Mouse (Mus musculus): ENCODE results near the gene Cradd. TPM values are rescaled to one million over a fixed set of nuclear protein-coding genes. Genes with fewer than 3 reads are reported as not detected.

Gene Cradd
- total RNA-seq, 2 experiments from 2014 or later = 9.9 to 18.3 TPM

DNA sequence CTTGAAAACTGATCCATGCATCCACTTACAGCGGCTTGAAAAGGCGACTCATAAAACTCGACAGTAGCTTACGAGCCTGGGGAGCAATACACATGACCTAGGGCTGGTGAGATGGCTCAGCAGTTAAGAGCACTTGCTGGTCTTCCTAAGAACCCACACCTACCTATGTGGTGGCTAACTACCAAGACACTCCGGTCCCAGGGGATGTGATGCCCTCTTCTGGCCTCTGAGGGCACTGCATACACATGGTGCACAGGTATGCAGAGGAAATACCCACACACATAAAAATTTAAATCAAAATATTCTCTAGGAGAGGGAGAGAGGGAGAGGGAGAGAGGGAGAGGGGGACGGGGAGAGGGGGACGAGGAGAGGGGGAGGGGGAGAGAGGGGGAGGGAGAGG is 167.5 kb downstream of the Cradd start:
- no peak for DNase-seq

DNA sequence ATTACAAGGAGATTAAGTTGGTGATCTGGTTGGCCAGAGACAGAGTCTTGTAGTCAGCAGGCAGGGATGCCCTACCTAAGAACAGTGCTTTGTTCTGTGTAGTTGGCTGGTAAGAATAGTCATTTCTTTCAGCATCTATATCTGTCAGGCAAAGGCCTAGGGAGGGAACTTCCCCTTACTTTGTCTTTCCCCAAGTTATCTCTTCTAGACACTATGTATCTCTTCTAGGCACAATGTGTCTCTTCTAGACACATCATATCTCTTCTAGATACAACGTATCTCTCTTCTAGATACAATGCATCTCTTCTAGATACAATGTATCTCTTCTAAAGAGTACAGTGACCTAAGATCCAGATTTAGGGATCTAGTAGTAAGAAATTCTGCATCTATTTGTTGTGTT is 169.3 kb downstream of the Cradd start:
- no peak for DNase-seq

DNA sequence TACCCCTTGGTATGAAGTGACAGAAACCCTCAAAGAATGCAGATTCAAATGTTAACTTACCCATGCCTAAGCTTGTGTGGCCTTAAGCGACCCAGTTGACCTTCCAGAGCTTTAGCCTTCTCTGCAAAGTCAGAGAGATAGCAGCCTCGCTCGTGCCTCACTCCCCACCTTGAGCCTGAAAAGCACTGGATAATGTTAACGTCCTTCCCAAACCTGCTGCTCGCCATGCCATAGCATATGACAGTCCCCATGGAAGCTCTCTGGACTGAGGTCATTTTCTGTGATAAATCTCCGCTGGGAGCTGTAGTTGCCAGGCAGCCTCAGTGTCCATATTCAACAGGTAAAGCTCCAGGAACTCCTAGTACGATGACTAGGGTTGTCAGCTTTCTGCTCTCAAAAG is 170.7 kb downstream of the Cradd start:
- DNase-seq = no peak

DNA sequence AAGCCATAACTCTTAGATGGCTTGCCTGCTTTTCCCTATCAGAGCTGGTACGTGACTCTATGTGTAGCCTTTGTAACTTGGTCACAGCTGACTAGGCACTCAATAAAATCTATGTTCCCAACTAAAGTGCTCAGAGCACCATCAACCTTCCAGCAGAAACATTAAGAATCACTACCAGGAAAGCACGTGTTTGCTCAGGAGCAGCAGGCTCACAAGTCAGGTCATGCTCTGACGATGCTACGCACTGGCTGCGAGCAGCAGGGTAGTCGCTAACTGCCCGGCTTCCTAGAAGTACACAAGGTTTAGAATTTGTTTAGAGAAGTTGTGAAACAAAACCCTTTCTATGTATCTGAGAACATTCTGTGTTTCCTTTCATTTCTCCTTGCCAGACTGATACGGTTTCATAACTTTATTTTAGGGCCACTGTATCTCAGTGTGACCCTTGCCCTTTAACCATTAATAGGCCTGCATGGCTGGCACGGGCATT is 171.4 kb downstream of the Cradd start:
- no peak for DNase-seq

DNA sequence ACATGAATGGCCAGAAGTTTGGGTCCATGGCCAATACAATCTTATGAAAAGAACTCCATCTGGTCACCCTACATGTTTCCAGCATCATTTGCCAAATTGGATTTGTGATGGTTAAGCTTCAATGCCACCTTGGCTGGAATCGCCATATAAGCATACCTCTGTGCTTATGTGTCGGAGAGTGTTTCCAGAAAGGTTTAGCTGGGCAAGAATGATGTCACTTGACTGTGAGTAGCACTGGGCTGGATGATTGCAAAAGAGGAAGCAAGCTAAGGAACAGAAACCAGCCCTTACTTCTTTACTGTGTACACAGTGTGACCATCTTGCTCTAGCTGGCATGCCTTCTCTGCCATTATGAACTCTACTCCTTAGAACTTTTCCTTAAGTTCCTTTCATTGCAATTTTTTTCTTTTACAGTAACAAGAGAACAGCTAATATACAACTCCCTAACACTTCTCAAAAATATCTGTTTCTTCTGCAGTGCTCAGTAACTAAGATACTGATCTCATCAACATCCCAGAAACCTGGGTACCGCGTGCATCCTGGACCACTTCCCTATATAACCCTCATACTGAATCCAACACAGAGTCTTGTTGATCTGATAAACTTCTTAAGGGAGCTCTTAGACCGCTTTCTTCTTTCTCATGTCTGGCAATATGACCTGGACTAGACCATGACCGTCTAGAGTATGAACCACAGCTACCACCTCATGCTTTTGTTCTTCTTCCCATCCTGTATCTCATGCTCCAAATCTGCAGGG is 172.7 kb downstream of the Cradd start:
- no peak for DNase-seq

DNA sequence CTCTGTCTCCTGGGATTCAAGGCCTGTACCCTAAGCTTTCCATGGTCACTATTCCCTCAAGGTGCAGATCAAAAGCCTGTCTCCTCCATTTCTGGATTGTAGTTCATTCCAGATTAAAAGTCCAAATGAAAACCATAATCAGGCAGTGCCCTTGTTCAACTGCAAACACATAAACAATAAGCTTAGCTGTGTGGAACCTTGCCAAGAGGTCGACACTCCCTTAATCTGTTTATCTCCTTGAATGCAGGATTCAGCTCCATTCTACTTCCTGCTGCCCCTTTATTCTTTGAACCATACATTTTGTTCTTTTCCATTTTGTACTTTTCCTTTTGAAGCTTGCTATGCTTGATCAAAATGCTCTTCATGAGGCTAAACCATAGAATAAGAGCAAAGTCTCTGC is 174.3 kb downstream of the Cradd start:
- no peak for DNase-seq

DNA sequence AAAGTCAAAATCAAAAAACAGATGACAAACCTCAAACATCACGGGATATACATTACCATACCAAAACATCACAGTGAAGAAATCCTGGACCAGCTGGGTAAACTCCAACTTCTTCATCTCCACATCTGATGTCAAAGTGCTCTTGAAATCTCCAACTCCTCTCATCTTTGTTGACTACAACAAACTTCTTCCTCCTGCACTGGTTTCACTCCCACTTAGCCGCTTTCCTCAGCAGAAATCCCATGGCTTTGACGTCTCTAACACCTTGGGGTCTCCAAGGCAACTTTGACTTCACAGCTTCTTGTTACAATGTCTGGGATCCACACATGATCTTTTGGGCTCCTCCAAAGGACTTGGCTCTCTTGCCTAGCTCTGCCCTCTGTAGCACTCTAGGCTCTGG is 175.3 kb downstream of the Cradd start:
- no peak for DNase-seq

DNA sequence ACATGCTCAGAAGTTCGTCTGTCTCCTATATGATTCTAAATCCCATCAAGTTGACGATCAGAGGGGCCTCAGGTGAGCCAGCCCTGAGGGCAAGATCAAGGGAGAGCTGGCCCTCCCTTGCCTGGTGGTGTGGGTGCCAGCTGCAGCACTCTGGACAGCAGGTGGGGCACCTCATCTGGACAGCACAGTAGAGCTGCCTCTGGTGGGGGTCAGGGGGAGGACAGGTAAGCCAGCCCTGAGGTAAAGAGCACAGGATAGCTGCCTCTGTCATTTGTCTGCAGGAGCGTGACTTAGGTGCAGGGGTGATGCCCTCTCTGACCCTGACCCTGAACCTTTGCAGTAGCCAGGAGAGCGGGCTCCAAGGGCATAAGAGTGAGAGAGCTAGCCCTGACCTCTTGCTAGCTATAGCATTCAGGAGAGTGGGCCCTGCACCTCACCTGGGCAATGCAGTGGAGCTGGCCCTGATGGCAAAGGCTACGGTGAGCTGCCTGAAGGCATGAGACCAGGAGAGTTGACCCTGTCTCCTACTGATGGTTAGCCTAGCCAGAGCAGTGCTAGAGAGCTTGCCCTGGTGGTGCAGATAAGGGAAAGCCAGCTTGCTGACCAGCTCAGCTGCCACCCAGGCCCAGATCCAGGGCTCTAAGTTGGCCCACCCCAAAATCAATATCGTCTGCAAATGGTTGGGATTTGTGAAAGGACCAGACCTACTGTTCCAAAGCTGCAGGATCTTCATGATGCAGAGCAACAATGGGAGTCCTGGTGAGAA is 176.6 kb downstream of the Cradd start:
- no peak for DNase-seq

DNA sequence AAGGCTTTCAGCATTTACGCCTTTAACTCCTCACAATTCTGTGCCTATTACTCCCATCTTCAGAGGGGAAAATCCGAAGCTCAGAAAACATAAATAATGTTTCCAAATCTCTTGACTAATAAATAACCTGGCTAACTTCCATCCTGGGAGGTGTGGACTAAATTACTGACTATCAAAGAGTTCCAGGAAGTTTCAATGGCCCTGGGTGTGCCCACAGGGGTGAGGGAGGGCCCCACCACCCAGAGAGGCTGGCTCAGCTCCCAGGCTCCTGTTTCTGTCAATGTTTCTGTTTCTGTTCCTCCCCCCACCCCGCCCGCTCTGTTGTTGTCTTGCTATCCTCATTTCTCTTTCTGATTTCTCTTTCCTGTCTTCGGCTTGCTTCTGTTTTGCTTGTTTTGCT is 177.4 kb downstream of the Cradd start:
- DNase-seq = peak; percentile 57 to 74

DNA sequence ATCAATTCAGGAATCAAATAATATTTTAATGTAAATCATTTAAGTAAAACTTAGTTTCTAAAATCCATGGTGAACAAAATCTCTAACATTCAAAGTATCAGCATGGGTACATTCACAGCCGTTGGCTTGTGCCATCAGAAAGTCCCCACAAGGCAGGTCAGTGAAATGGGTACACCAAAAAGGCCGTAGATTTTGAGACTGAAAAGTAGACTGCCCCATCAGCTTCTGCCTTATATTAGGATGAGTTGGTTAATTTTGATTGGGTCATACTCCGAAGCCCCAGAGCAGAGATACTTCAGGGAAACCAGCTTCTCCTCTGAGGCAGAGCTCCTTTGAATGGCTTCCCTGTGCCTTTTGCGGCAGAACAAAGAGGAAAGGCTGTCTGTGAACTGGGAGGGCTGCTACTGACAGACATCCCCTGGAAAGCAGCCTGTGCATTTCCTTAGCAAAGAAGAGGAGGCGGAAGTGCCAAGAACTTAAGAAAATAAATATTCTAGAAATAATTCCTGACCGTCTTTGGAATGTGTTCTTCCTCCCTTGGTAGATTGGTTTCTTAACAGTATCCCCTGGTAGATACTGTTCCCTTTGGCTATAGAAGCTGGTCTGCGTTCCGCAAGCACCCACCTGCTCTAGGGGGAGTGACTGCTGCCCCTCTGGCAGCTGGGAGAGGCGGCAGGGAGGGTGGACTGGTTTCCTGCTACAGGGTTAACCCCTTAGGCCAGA is 178.6 kb downstream of the Cradd start:
- DNase-seq = peak in 1 of 2 experiments; percentile 27

DNA sequence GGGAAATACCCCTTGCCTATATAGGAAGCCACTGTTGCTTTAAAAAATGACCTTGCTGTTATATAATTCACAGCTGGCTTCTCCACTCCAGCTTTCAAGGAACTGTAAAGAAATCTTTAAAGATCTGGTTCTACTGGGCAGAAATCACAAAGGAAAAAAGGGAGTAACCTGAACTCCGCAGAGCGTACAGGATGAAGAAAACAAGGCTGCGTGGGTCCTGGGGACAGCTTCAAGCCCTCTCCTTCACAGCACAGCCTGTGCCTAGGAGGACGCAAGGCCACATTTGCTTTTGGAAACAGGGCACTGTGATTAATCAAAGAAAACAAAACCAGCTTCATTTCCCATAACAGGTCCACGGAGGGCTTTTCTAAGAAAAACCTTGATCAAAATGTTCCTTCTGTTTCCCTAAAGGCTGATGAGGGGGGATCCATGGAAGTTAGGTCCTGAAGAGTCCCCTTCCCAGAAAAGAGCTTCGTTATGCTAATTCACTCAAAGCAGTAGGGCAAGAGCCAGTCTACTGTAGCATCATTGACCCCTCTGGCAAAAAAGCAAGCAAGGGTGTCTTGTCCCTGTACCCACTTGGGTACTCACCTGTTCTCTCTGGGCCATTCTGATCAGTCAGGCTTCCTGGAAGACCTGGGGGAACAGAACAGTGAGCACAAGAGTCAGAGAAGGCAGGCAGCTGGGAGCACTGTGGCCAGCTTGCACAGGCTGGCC is 179.4 kb downstream of the Cradd start:
- DNase-seq = no peak

DNA sequence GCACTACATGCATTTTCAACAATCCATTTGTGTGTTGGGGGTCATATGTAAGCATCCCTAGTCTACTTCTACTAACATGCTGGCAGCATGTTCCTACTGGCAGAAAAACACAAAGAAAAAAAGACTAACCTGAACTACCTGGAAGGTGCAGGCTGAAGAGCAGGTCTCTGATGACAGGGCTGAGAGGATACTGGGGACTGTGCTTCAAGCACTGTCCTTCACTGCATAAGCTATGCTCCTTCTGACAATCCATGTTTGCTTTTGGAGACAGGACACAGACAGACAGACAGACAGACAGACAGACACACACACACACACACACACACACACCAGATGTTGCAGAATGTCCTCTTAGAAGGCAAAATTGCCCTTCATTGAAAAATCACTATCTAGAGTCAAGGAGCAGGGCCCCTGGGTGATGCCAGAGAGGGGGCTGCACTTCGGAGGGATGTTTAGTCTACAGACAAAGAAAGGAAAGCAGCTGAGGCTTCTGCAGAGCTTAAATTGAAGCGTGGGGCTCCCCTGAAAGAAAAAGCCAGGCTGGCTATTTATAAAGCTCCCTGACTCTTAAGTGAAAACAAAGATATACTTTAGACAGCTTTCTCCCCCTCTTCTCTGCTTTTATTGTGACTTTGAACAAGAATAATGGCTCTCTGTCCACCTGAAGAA is 180.4 kb downstream of the Cradd start:
- DNase-seq = no peak

DNA sequence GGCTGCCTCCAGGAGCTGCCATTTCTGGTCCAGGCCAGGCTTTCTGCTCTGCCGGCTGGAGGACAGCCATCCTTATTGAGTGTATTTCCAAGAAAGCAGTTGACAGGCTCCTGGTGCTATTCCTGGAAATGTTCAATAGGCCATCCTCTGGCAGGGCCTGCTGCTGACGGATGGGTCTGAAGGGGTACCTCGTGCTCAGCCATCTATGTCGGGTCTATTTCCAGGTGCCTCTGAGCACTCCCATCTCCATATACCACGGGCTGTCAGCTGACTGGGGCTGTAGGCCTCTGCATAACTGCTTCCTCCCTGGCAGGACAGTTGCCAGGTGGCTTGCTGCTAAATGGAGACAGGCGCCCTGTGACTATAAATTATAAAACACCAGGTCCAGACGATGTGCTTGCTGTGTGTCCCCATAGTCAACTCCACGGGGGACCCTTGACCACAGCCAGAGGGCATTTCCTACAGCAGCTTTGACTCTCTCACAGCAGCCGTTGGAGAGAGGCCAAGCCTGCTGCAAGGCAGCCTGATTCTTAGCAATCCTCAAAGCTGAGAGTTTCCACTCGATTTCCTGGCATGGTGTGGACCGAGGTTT is 181.0 kb downstream of the Cradd start:
- peak; percentile 70 to 84 for DNase-seq

DNA sequence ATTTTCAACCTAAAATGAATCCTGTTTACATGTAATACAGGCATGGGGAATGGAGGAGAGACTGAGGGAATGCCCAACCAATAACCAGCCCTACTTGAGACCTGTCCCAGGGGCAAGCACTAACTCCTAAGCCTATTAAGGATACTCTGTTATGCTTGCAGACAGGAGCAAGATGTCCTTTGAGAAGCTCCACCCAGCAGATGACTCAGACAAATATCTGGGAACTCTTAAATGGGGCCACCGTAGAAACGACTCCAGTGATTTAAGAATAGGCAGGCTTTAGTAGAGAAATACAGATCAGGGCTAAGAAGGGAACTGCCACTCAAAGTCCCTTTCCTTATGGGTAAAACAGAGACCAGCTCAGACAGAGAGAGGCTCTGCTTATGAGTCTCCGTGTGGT is 182.9 kb downstream of the Cradd start:
- DNase-seq = no peak

DNA sequence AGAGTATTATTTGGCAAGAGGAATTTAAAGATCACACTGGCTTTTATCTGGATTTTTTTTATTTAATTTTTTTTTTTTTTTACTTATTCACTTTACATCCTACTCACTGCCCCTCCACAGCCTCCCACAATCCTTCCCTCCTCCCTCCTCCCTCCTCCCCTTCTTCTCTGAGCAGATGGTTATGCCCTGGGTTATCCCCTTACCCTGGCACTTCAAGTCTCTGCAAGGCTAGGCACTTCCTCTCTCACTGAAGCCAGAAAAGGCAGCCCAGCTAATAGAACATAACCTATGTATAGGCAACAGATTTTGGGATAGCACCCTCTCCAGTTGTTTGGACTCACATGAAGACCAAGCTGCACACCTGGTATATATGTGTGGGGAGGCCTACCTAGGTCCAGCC is 183.7 kb downstream of the Cradd start:
- DNase-seq = no peak

DNA sequence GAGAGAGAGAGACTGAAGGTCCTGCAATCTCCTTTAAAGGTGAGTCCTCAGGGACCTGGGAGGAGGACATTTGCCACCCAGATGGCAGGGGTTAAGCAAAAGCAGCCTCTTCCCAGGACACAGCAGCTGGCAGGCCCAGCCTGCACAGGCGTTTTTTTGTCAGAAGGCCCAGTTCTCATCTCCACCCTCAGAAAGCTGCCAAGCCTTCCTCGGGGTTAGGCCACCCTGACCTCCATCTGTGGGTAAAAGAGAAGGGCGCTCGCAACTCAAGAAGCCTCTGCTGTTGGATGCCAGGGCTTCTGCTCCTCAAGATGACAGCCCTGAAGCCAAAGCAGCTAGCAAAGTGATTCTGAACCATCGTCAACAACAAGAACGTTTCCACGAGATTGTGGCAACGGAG is 184.3 kb downstream of the Cradd start:
- DNase-seq = peak in 1 of 2 experiments; percentile 40

DNA sequence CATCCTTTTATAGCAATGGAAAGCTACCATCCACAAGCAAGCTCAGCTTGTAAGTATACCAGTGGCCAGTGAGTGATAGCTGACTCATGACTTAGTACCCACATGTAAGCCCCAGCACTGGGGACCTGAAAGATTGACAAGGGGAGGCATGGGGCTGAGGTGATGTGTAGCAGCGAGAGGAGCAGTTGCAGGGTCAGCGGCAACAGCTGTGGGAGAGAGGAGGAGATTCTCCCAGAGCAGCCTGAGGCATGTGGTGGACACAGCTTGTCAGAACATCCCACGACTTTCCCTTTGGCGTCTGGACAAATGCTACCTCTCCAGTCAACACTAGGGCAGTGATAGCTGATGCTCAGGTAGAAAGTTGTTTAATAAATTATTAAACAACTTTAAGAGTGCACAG is 190.9 kb downstream of the Cradd start:
- DNase-seq = no peak
